Mouse (Mus musculus) myocyte (in vitro differentiated cells): ENCODE data around the gene Xylt1.

ENCODE experiments used
- CEBPB ChIP-seq: IDR thresholded peaks from 2 replicates; pipeline ENCODE4 v1.6.1; 2011; ENCODE audit warnings: mild to moderate bottlenecking, moderate library complexity; ENCODE audit not compliant: poor library complexity, insufficient read depth, severe bottlenecking
- E2F4 ChIP-seq: IDR thresholded peaks from one replicate; pipeline ENCODE4 v1.6.1; 2011; ENCODE audit warnings: mild to moderate bottlenecking, control low read depth, moderate library complexity; ENCODE audit not compliant: insufficient read depth
- MAX ChIP-seq: IDR thresholded peaks from one replicate; pipeline ENCODE4 v1.6.1; 2011; ENCODE audit warnings: low read depth, mild to moderate bottlenecking, control low read depth
- MYOG ChIP-seq, 3 experiments: IDR thresholded peaks; one replicate each; pipeline ENCODE4 v1.6.1; 2011; ENCODE audit warnings: control low read depth in 2 of 3, low read depth in 2 of 3, mild to moderate bottlenecking in 2 of 3; ENCODE audit not compliant: insufficient read length in 2 of 3, control insufficient read depth in 1 of 3, insufficient read depth in 1 of 3
- POLR2A ChIP-seq: IDR thresholded peaks from one replicate; pipeline ENCODE4 v1.6.1; 2011; ENCODE audit warnings: low read depth, mild to moderate bottlenecking, control low read depth, moderate library complexity; ENCODE audit not compliant: insufficient read length
- POLR2AphosphoS2 ChIP-seq: IDR thresholded peaks from one replicate; pipeline ENCODE4 v1.6.1; 2011; ENCODE audit warnings: low read depth, control low read depth; ENCODE audit not compliant: insufficient read length
- TCF12 ChIP-seq: IDR thresholded peaks from one replicate; pipeline ENCODE4 v1.6.1; 2011; ENCODE audit warnings: mild to moderate bottlenecking, control low read depth; ENCODE audit not compliant: poor library complexity, insufficient read depth, severe bottlenecking
- TCF3 ChIP-seq: IDR thresholded peaks from one replicate; pipeline ENCODE4 v1.6.1; 2011; ENCODE audit warnings: low read depth, control low read depth; ENCODE audit not compliant: insufficient read length
- USF1 ChIP-seq: IDR thresholded peaks from one replicate; pipeline ENCODE4 v1.6.1; 2011; ENCODE audit warnings: low read depth, mild to moderate bottlenecking, control low read depth, moderate library complexity

DNA sequence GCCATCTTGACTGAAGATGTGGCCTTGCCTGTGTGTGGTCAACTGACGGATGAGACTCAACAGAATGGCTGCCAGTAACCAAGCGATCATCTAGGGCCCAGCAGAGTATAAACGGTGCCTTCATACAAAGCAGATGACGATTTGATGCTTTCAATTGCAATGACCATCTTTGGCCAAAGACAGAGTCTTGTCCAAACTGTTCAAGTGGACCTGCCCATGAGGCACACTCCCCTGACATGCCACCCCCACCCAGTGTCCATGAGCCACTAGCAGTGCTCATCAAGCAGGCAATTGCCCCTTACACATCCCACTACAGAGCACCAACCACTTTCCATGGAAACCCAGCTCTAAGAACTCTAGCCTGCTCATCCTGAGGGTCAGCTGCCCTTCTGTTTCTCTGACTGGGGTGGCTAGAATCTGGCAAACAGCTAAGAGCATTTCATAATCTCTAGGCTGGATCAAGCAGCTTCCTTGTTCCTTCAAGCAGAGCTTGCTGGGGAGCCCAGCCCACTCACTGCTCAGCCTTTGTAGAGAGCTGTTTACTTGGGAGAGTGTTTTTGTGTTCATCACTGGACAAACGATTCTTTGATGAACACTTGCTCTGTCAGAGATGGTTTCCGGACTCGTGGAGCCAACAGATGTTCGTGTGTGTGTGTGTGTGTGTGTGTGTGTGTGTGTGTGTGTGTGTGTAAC is 114.0 kb downstream of the Xylt1 start:
- TF ChIP-seq TCF12 (no peak), POLR2A (no peak), TCF3 (no peak), E2F4 (no peak), MYOG (IDR thresholded peaks at IDR 0.05; ENCODE audit: control insufficient read depth in 1 of 3, insufficient read depth in 1 of 3, insufficient read length in 2 of 3, low read depth in 2 of 3) (no peak), USF1 (no peak), MAX (no peak), CEBPB (no peak), POLR2AphosphoS2 (no peak)
